Mouse (Mus musculus) limb, embryonic 11.5 days (tissue): Measurements from ENCODE around the gene Kif5a. TPM values are rescaled to one million over a fixed set of nuclear protein-coding genes. Genes with fewer than 3 reads are reported as not detected.

Experiments
- ATAC-seq: fragments of 200-750 bp; cut with Nextera tagmentation; 2 replicates; pipeline ENCODE4 v1.8.0; 2017; ENCODE audit warnings: low read depth; ENCODE audit not compliant: insufficient number of reproducible peaks, low FRiP score, low TSS enrichment
- DNase-seq: peaks from one replicate; pipeline ENCODE4 v3.0.0-alpha.2; 2015; ENCODE audit warnings: low spot score
- H3K27ac ChIP-seq: fragments of 300-500 bp; sonication (generic); replicated peaks from 2 replicates; pipeline ENCODE4 v1.5.1; 2014; ENCODE audit warnings: low read depth, mild to moderate bottlenecking, low read length
- H3K27me3 ChIP-seq: fragments of 300-500 bp; sonication (generic); 2 replicates; pipeline ENCODE4 v1.6.1; 2014; ENCODE audit warnings: mild to moderate bottlenecking, low read length, mixed read lengths; ENCODE audit not compliant: control insufficient read depth, insufficient read depth
- H3K36me3 ChIP-seq: fragments of 300-500 bp; sonication (generic); 2 replicates; pipeline ENCODE4 v1.6.1; 2014; ENCODE audit warnings: mild to moderate bottlenecking, low read length, moderate library complexity, mixed read lengths; ENCODE audit not compliant: control insufficient read depth, insufficient read depth
- H3K4me1 ChIP-seq: fragments of 300-500 bp; sonication (generic); 2 replicates; pipeline ENCODE4 v1.6.1; 2014; ENCODE audit warnings: low read length, mixed read lengths; ENCODE audit not compliant: control insufficient read depth, insufficient read depth
- H3K4me2 ChIP-seq: fragments of 300-500 bp; sonication (generic); 2 replicates; pipeline ENCODE4 v1.6.1; 2014; ENCODE audit warnings: low read depth, mild to moderate bottlenecking, moderate library complexity; ENCODE audit not compliant: severe bottlenecking
- H3K4me3 ChIP-seq: fragments of 300-500 bp; sonication (generic); 2 replicates; pipeline ENCODE4 v1.5.1; 2014; ENCODE audit warnings: low read depth, low read length
- H3K9ac ChIP-seq: fragments of 300-500 bp; sonication (generic); 2 replicates; pipeline ENCODE4 v1.6.1; 2014; ENCODE audit warnings: mild to moderate bottlenecking, low read length
- H3K9me3 ChIP-seq: fragments of 300-500 bp; sonication (generic); 2 replicates; pipeline ENCODE4 v1.6.1; 2016; ENCODE audit warnings: low read length; ENCODE audit not compliant: control insufficient read depth
- WGBS: fragments of 180-500 bp; shearing (Covaris S2); extraction: QIAGEN DNeasy Blood & Tissue Kit; methylation state at CpG from one replicate; pipeline ENCODE4 v1.1.7; 2014; 5-methylcytosine and 5-hydroxymethylcytosine counted together
- polyA plus RNA-seq: library from polyadenylated mRNA; unstranded; fragments of >200 nt; fragmentation: Nextera tagmentation; extraction: Ambion mirVana; gene quantifications from 2 replicates; pipeline ENCODE4 v1.2.1, GENCODE M21; 2014

The Kif5a gene
- polyA plus RNA-seq, 1 experiment from 2014 or later = 2.1 TPM

GRCm38 (mm10) chr10:127210961-127211405 lies 52.2 kb downstream of the Kif5a start:
- ATAC-seq = peak; percentile 60
- Histone ChIP-seq H3K9me3 (no peaks in the 10 kb centered on the region), H3K27ac (no peak overlapping the region), H3K9ac (peak overlapping the region; percentile 81), H3K4me3 (peak overlapping the region; percentile 94), H3K36me3 (peaks cover 2% of the 10 kb centered on the region; the same call in 1 of the 2 replicates), H3K27me3 (no peaks in the 10 kb centered on the region), H3K4me2 (peak overlapping the region; percentile 93), H3K4me1 (no peaks in the 10 kb centered on the region)
- WGBS = 0% methylated on average over 25 of the region's 25 CpGs
- DNase-seq = no peak

- H3K36me3 ChIP-seq = peaks cover 2% of the 10 kb centered on the region; the same call in 1 of the 2 replicates
- H3K4me1 ChIP-seq = no peaks in the 10 kb centered on the region
- H3K9me3 ChIP-seq = no peaks in the 10 kb centered on the region
- WGBS = 88% methylated on average over 13 of the region's 13 CpGs
- no peak overlapping the region for H3K27ac ChIP-seq
- DNase-seq (no peak), ATAC-seq (no peak)
- H3K4me2 ChIP-seq = peak overlapping the region; percentile 93; the same call in 1 of the 2 replicates
- H3K9ac ChIP-seq = no peak overlapping the region
- no peaks in the 10 kb centered on the region for H3K27me3 ChIP-seq
- H3K4me3 ChIP-seq = peak overlapping the region; percentile 94
Observed at GRCm38 (mm10) chr10:127209928-127210570, 53.1 kb downstream of the Kif5a start.

GRCm38 (mm10) chr10:127208921-127209320 lies 54.2 kb downstream of the Kif5a start:
- ATAC-seq (no peak), DNase-seq (no peak)
- Histone ChIP-seq H3K9me3 (no peaks in the 10 kb centered on the region), H3K27me3 (no peaks in the 10 kb centered on the region), H3K9ac (no peak overlapping the region), H3K36me3 (peaks cover 3% of the 10 kb centered on the region; the same call in 1 of the 2 replicates), H3K4me3 (no peak overlapping the region), H3K27ac (no peak overlapping the region), H3K4me1 (no peaks in the 10 kb centered on the region), H3K4me2 (no peak overlapping the region)
- 79% methylated on average over 4 of the region's 4 CpGs for WGBS

- Histone ChIP-seq H3K4me1 (no peaks in the 10 kb centered on the region), H3K27me3 (no peaks in the 10 kb centered on the region), H3K9ac (no peak overlapping the region), H3K4me2 (no peak overlapping the region), H3K9me3 (no peaks in the 10 kb centered on the region), H3K4me3 (no peak overlapping the region), H3K27ac (no peak overlapping the region), H3K36me3 (peaks cover 13% of the 10 kb centered on the region)
- 94% methylated on average over 10 of the region's 10 CpGs for WGBS
- no peak for ATAC-seq
- DNase-seq = no peak
Observed at GRCm38 (mm10) chr10:127205373-127205772, 57.8 kb downstream of the Kif5a start.

GRCm38 (mm10) chr10:127204589-127204988 lies 58.6 kb downstream of the Kif5a start:
- Histone ChIP-seq H3K4me2 (no peak overlapping the region), H3K27ac (no peak overlapping the region), H3K4me1 (no peaks in the 10 kb centered on the region), H3K9ac (no peak overlapping the region), H3K36me3 (peaks cover 16% of the 10 kb centered on the region), H3K4me3 (no peak overlapping the region), H3K9me3 (no peaks in the 10 kb centered on the region), H3K27me3 (no peaks in the 10 kb centered on the region)
- ATAC-seq = no peak
- DNase-seq = no peak
- WGBS = 92% methylated on average over 5 of the region's 5 CpGs

GRCm38 (mm10) chr10:127203106-127203505 lies 60.0 kb downstream of the Kif5a start:
- Histone ChIP-seq H3K9ac (no peak overlapping the region), H3K4me2 (no peak overlapping the region), H3K36me3 (peaks cover 23% of the 10 kb centered on the region), H3K4me3 (no peak overlapping the region), H3K4me1 (no peaks in the 10 kb centered on the region), H3K27ac (no peak overlapping the region), H3K27me3 (no peaks in the 10 kb centered on the region), H3K9me3 (no peaks in the 10 kb centered on the region)
- 86% methylated on average over 3 of the region's 3 CpGs for WGBS
- ATAC-seq (no peak), DNase-seq (no peak)

GRCm38 (mm10) chr10:127200279-127200678 lies 62.9 kb downstream of the Kif5a start:
- Histone ChIP-seq H3K36me3 (peaks cover 23% of the 10 kb centered on the region), H3K9ac (no peak overlapping the region), H3K4me2 (no peak overlapping the region), H3K4me1 (peaks cover 6% of the 10 kb centered on the region), H3K27ac (no peak overlapping the region), H3K27me3 (no peaks in the 10 kb centered on the region), H3K9me3 (no peaks in the 10 kb centered on the region), H3K4me3 (no peak overlapping the region)
- no peak for ATAC-seq
- WGBS = 87% methylated on average over 8 of the region's 8 CpGs
- no peak for DNase-seq

GRCm38 (mm10) chr10:127199474-127199873 lies 63.7 kb downstream of the Kif5a start:
- 83% methylated on average over 11 of the region's 11 CpGs for WGBS
- Histone ChIP-seq H3K36me3 (peaks cover 23% of the 10 kb centered on the region), H3K9ac (no peak overlapping the region), H3K4me3 (no peak overlapping the region), H3K27me3 (no peaks in the 10 kb centered on the region), H3K27ac (no peak overlapping the region), H3K4me2 (no peak overlapping the region), H3K9me3 (no peaks in the 10 kb centered on the region), H3K4me1 (peaks cover 10% of the 10 kb centered on the region)
- ATAC-seq = no peak
- no peak for DNase-seq

GRCm38 (mm10) chr10:127199068-127199467 lies 64.1 kb downstream of the Kif5a start:
- no peak overlapping the region for H3K4me3 ChIP-seq
- no peaks in the 10 kb centered on the region for H3K27me3 ChIP-seq
- 74% methylated on average over 5 of the region's 5 CpGs for WGBS
- ATAC-seq = no peak
- peaks cover 23% of the 10 kb centered on the region for H3K36me3 ChIP-seq
- no peak for DNase-seq
- H3K4me2 ChIP-seq = no peak overlapping the region
- H3K9ac ChIP-seq = no peak overlapping the region
- no peak overlapping the region for H3K27ac ChIP-seq
- H3K4me1 ChIP-seq = peaks cover 13% of the 10 kb centered on the region
- H3K9me3 ChIP-seq = no peaks in the 10 kb centered on the region
